Mouse (Mus musculus) cerebellum, adult 8-10 months (tissue): ENCODE results near the gene Olfr223.
A peak's percentile ranks its signal among the peaks of the same experiment; 100 is the strongest.
"Not testable (repeated sequence)": the region's sequence is repeated elsewhere in the genome, so short reads cannot be mapped to it uniquely, and the experiment has no call there.

ENCODE experiments used
- DNase-seq: peaks from one replicate; pipeline ENCODE4 v3.0.0; 2022

Olfr223 gene

DNA sequence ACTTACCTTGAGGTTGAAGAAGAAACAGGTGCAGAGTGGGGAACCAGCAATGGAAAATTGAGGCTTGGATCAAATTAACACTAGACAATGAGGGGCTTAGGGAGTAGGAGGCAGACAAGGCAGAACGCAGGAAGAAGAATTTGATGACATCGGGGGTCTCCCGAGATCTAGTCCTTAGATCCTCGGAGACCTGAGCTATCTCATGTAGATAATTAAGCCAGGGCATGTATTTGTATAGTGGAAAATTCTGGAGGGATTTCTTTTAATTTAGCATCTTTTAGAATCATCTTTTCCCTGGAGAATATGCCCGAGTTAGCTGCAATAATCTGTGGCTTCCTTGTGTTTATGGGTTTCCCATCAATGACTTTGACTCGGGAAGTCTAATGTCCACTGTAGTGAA, at the start of gene Olfr223:
Gene Olfr223, minus strand, starts transcription at position 101 of the 400 bp plus-strand sequence.
- no peak for DNase-seq

DNA sequence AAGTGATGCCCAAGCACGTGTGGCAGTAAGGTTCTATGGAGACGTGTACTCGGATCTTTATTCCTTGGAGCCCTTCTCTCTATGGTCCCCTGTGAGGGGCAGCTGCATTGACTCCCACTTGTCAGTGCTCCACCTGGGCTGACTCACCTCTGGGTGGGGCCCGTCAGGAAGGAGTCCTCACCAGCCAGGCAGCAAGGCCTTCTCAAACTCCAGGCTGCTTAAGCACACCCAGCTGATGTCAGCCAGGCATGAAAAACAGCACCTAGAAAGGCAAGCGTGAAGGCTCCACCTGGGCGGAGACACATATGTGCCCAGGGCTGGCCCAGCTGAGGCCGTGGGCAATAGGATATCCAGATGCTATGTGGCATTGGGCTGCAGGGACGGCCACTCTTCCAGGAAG, 49.3 kb upstream of the Olfr223 start:
- DNase-seq: no peak

GRCm38 (mm10) chr11:59641227-59641626, 48.1 kb upstream of the Olfr223 start:
- DNase-seq: no peak

DNA sequence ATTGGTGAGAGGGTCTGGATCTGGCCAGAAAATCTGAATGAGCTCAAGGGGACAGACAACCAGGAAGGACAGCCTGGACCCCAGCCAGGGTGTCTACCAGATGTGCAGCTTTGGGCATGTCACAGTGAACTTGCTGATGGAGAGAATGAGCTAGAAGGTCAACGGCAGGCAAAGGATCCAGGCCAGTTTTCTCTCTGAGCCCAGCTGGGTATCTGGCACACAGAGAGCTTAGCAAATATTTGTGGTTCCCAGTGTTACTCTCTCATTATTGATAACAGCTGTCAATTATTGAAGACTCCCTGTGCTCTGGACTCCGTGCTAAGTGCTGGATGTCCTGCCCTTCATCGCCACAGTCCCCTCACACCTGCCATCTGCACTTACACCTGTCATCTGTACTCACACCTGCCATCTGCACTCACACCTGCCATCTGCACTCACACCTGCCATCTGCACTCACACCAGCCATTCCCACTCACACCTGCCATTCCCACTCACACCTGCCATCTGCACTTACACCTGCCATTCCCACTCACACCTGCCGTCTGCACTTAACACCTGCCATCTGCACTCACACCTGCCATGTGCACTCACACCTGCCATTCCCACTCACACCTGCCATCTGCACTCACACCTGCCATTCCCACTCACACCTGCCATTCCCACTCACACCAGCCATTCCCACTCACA, 47.0 kb upstream of the Olfr223 start:
- no peak for DNase-seq

DNA sequence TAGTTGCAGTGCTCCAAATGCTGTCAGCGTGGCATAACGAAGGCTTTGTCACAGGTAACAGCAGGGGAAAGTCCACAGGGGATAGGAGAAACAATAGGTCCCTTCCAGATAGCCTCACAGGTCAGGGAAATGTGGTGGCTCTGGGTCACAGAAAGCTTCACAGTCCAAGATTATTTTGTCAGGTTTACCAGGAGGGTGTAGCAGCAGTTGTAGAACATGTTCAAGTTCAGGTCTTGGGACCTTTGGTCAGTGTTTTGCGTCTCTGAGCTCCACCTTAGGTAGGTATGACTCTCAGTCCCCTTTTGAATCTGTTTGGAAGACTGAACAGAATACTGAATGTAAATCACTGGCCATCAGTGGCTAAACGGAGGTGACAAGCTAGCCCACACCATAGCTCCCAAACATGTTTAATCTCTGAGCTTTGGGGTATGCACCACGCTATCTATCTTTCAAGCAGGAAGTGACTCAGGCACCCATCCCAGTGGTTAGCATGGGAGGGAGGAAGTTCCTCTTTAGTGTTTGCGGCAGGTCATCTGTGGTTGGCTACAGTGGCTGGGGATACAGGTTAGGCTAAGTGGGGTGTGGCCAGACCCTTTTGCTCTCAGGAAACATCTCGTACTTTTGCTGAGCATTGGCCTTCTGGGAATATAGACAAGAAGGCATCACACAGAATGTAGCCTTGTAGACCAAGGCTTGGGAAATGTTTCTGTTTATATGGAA, 43.8 kb upstream of the Olfr223 start:
- no peak for DNase-seq

GRCm38 (mm10) chr11:59635821-59636694, 43.0 kb upstream of the Olfr223 start:
- DNase-seq: no peak

- no peak for DNase-seq
These were observed 42.2 kb upstream of the Olfr223 start for GRCm38 (mm10) chr11:59635251-59635795.

DNA sequence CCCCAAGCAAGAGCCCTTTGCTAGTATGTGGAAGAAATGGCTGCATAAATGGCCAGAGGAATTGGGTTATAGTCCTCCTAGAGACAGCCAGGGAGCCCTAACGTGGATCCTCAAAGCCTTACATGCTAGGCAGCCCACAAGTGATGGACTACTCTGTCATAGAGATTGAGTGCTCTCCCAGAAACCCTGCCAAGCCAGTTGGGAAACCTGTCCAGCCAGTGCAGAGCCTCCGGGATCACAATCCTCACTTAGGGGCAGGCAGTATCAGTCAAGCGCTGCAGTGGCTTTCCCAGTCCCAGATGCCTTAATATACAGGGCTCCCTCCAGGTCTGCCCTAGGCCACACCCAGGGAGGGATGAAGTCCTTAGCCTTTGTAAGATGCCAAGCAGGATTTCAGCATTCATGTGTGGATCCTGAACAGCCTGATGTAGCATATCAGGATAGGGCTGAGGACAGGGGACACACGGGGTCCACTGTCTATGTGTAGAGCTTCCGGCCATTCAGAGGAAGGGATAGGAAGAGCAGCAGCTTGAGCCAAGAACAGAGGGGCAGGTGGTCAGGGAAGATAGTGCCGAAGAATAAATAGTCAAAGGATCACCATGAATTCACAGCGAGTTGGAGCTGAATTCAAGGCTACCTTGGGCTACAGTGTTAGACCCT, 41.0 kb upstream of the Olfr223 start:
- DNase-seq: no peak

GRCm38 (mm10) chr11:59633037-59633436, 39.9 kb upstream of the Olfr223 start:
- peak; percentile 52 for DNase-seq

- DNase-seq: no peak
These were observed 38.9 kb upstream of the Olfr223 start for GRCm38 (mm10) chr11:59631980-59632379.

DNA sequence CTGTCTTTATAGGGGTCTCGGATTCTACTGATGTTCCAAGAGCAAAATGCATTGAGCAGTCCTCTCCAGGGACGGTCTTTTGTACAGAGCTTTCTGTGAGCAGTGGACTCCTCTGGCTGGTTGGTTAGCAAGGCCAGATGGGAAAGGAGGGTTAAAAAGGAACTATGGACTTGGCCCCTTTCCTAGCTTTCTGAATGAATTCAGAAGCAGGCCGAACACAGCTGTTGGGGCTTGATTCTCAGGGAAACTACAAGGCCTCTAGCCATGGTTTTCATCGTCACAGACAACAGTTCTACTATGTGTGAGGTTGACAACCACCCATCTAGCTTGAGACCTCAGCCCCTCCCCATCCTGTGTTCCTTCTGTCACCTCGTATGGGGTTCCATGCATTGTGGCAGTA, 36.8 kb upstream of the Olfr223 start:
- no peak for DNase-seq

DNA sequence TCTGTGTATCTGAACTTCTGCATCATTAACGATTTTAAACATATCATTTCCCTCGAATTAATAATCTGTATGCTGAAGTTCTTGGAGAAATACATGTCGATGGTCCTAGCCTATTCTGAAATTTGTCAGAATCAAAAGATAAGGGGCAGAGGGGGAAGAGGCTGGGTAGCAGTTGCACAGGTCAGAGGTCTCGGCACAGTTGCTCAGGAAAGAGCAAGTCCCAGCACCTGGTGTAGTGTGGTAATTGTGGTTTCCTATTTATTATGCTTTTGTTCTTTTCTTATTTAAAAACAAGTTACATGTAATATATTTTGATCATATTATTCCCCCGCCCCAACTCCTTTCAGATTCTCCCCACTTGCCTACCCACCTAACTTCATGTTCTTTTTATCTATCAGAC, 35.1 kb upstream of the Olfr223 start:
- no peak for DNase-seq

DNA sequence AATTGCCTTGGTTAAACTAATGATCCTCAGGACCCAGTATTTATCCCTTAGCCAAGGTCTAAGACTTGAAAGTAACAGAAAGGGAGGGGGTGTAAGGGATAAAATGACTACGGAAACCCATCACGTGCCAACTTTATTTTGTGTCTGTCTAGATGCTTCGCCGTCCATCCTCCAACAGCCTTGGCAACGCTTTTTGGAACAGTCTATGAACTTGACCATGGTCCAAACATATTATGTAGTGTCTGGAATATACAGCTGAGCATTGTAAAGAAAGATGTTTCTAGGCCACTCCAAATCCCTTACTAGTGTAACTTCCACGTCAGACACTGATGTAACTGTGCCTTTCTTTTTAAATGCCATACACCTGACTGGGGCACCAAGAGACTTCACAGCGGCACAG, 33.1 kb upstream of the Olfr223 start:
- no peak for DNase-seq

GRCm38 (mm10) chr11:59624017-59624630, 31.0 kb upstream of the Olfr223 start:
- DNase-seq: peak; percentile 63

- DNase-seq: no peak
These were observed 29.1 kb upstream of the Olfr223 start for GRCm38 (mm10) chr11:59622214-59622613.

DNA sequence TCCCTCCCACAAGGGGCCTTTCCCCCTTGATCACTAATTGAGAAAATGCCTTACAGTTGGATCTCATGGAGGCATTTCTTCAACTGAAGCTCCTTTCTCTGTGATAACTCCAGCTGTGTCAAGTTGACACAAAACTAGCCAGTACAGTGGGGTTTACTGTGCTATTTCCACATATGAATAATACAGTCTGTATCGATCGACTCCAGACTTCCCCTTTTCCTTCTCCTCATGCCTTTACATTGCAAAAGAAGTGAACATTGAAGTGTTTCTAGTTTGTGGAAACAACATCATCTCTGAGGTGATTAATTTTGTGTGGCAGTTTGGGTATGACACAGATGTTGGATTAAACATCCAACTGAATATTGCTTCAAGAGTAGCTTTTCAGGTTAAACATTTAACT, 23.9 kb upstream of the Olfr223 start:
- DNase-seq: not testable (repeated sequence)

GRCm38 (mm10) chr11:59614120-59614519, 21.0 kb upstream of the Olfr223 start:
- peak; percentile 28 for DNase-seq

GRCm38 (mm10) chr11:59611646-59612045, 18.6 kb upstream of the Olfr223 start:
- DNase-seq: no peak

DNA sequence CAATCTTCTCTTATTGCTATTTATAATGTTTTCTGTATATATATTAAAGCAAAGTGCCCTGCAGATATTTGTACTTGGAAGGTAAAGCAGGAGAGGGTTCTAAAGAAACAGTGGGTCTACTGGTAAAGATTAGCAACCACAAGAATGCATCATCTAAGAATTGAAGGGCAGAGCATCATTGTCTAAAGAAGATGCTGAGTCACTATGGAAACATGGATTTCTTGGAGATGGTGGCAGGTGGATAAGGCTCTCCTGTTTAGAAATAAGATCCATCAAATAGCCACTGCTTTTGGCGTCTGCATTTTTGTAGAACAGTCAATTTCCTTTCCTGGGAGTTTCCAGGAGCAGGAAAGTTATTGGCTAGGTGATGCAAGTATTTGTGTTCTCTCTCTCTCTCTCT, 9.2 kb upstream of the Olfr223 start:
- no peak for DNase-seq

- no peak for DNase-seq
These were observed 7.8 kb upstream of the Olfr223 start for GRCm38 (mm10) chr11:59600872-59601271.

DNA sequence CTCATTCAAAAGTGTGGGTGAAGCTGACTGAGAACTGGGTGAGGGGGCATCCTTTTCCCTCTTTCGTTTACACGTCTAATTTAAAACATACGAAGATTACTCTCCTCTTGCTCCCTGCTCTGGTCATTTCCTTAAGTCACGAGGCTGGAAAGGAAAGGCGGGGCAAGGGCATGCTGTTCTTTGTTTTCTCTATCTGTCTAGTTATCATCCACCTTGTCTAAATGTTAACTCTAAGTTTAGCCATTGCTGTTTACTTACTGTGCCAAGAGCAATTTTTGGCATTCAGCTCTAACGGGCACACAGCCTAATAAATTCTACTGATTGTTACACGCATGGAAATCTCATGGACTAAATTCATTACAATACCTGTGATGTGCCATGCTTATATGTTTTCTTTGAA, 6.1 kb upstream of the Olfr223 start:
- DNase-seq: no peak

GRCm38 (mm10) chr11:59596950-59597349, 3.9 kb upstream of the Olfr223 start:
- no peak for DNase-seq
